Mouse (Mus musculus): ENCODE results near the gene Psmd8.
A peak's percentile ranks its signal among the peaks of the same experiment; 100 is the strongest.
"Not testable (repeated sequence)": the region's sequence is repeated elsewhere in the genome, so short reads cannot be mapped to it uniquely, and the experiment has no call there.

Psmd8 gene

DNA sequence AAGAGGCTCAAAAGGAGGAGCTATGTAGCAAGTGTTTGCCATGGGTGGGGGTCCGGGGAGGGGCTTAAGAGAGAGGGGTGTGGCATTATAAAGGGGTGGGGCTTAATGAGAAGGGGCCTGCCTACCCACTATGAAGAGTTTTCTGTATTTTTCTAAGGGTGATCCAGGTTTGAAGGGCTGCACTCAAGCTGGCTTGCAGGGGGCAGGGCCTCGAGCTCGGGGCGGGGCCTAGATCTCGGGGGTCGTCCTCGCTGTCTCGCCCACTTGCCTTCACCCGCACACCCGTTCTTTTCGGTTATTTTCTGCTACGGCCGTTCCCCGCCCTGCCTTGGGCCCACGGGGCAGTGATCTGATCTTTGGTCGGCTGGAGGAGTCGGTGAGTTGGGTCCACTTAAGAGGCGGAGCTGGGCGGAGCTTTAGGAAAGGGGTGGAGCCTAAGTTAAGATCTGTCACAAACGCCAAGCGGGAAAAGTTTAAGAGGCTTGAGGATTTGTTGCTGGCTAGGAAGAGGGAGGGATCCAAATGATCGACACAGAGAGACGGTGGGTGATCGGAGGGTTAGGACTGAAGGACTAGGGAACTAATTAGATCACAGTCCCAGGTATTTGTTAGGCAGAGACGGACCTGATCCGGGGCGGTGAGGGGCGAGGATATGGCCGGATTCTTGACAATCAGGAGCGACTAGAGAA is 10.3 kb downstream of the Psmd8 start, which contains the start of the genes Ggn and Spred3:
Gene Ggn (plus strand): TSS at position 145 of the 689 bp plus-strand sequence.
Gene Spred3 (minus strand): TSS at position 346 of the 689 bp plus-strand sequence.
- DNase-seq, result peak; percentile 69 to 72

GRCm38 (mm10) chr7:29169231-29170065 is 11.1 kb downstream of the Psmd8 start:
- DNase-seq, result peak; percentile 97 to 98

- DNase-seq, result peak; percentile 76 to 81
These were observed 11.7 kb downstream of the Psmd8 start for GRCm38 (mm10) chr7:29168791-29169230.

GRCm38 (mm10) chr7:29168121-29168695 is 12.3 kb downstream of the Psmd8 start:
- DNase-seq, result peak; percentile 42 to 46

- DNase-seq, result peak; percentile 47 to 53
These were observed 12.8 kb downstream of the Psmd8 start for GRCm38 (mm10) chr7:29167656-29168055.

DNA sequence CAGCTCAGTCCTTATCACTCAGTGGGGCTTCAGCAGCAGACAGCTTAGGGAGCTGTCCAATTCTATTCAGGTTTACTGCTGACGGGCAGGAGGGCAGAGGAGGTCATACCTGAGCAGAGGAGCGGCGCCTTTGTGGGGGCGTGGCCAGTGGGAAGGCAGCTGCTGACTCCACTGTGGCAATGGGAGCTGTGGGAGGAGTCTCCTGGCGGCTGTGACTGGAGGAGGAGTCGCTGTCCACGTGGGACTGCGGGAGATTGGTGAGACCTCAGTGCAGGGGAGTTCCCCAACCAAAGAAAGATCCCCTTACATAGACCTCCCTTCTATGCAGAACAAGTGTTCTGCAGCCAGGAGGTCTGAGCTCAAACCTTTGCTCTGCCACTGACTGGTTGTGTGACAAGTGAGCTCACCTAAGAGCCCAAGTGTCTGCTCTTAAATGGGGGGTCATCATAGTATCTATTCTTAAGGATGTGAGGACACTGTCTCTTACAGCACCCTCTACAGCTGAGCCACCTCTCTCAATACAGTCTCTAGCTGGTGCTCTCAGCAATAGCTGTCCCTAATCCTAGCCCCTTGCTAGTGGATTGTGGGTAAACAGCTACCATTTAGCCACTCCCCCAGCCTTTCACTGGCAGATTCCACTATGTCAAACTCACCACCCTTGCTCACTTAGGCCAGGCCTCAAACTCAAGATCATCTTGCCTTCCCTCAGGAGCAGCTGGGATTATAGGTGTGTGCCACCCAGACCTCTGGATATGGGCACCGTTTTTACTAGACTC is 17.6 kb downstream of the Psmd8 start:
- DNase-seq, result no peak

GRCm38 (mm10) chr7:29162294-29162693 is 18.2 kb downstream of the Psmd8 start:
- no peak for DNase-seq

DNA sequence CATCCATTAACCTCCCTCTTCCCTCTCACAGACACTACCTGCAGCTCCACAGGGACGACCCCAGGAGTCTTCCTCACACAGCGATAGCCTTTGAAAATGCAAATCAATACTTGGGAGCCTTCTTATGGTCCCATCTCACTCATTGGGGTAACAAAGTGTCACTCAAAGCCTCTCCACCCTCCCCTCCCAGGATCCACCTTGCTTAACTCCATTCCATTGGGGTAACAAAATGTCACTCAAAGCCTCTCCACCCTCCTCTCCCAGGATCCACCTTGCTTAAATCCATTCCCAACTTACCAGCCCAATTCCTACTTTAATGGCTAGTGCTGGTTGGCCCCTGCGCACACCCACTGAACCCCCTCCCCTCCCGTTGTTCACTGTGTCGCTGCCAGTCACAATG is 22.2 kb downstream of the Psmd8 start:
- DNase-seq, result peak in 1 of 2 experiments; percentile 48

DNA sequence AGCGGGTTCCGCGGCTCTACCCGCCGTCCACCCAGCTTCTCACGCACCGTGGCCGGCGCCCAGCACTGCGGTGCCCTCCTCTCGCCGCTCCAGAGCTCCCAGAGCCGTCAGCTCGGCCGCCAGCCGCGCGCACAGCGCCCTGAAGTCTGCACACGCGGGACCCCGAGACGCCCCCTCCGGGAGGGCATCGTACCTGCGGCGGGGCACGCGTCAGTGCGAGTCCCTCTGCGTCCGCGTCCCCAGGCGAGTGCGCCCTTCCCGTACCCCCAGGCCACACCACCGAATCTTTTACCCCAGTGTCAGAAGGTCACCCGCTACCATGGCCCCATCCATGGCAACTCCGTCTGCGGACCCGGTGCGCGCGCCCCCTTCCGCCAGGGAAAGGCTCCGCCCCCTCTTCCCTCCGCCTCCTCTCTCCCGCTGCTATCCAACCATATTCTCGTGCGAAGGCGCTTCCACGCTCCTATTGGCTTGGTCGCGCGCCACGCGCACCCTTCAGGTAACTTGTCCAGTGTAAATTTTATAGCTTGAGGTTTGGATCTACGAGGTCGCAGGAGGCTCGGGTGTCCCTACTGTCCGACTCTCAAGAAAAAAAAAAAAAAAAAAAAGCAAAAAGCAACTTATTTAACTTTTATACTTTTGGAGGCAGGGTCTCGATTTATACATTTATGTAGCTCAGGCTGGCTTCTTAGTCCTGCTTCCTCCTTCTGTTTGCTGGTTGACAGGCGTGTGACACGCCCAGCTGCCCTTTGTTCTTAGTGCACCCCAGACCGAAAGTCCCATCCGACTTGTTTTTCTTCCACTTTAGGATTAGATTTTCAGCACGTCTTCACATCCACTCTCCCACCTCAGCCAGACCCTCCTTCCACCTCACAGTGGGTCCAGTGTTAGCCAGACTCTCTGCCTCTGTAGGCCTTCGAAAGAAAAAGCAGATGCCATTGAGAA is 24.4 kb downstream of the Psmd8 start, which contains the start of gene Fam98c:
Gene Fam98c (minus strand): TSS at position 397 of the 945 bp plus-strand sequence.
- peak; percentile 95 to 96 for DNase-seq

GRCm38 (mm10) chr7:29155196-29155837 is 25.2 kb downstream of the Psmd8 start:
- DNase-seq, result peak; percentile 95 to 96

DNA sequence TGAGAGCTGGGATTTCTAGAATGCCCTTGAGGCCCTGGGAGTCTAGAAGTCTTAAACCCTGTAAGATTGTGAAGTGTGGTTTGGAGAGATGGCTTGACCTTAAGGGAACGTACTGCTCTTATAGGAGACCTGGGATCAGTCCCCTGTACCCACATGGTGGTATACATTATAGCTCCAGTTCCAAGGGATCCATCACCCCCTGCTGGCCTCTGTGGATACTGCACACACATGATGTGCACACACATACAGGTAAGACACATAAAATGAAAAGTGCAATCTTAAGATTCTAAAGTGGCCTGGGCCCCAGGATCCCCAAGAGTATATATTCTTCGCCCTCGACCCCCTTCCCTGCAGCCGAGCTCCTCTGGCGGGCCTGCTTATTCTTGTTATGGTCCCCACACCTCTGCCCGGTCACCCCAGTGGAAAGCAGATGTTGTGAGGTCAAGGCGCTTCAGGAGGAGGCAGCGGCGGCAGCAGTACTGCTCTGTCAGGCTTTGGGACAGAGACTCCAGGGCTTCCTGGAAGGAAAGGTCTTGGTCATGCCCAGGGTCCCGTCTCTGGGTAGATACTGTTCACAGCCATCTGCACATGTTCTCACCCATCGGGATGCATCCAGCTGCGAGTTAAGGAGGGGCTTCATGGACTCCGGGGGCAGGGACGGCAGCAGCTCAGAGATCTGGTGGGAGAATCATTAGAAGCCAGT is 26.3 kb downstream of the Psmd8 start:
- DNase-seq, result peak in 1 of 2 experiments; percentile 39

GRCm38 (mm10) chr7:29151486-29151885 is 29.0 kb downstream of the Psmd8 start:
- no peak for DNase-seq

GRCm38 (mm10) chr7:29148771-29149170 is 31.7 kb downstream of the Psmd8 start:
- DNase-seq, result no peak

GRCm38 (mm10) chr7:29146625-29147367 is 33.7 kb downstream of the Psmd8 start:
- no peak for DNase-seq

GRCm38 (mm10) chr7:29144006-29144405 is 36.5 kb downstream of the Psmd8 start:
- DNase-seq, result no peak

- DNase-seq, result no peak
These were observed 39.1 kb downstream of the Psmd8 start for GRCm38 (mm10) chr7:29141416-29141815.

GRCm38 (mm10) chr7:29139237-29139636 is 41.3 kb downstream of the Psmd8 start:
- not testable (repeated sequence) for DNase-seq

DNA sequence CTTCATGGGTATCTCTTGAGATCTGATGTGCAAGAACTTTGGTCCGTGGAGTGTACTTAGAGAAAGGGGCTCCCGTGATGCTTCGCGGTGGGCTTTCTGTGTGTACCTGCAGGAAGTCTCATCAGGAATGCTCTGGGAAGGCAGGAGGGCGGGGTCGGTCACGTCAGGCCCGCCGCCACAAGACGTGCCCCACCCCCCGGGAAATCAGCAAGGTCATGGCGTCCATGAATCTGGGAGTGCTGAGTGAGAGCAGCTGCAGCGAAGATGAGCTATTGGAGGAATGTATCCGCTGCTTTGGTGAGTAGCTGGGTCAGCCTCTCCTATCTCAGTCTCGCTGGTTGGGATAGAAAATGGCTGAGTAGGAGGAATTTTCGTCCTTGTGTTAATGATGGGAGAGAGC is 43.1 kb downstream of the Psmd8 start:
- DNase-seq, result no peak

GRCm38 (mm10) chr7:29134693-29135386 is 45.7 kb downstream of the Psmd8 start, which contains the start of gene Rasgrp4:
Gene Rasgrp4, plus strand, starts transcription at chr7:29134851.
- peak; percentile 30 to 39 for DNase-seq
